Mouse (Mus musculus): ENCODE data around the gene Slc45a2.

Slc45a2 gene

GRCm38 (mm10) chr15:11004646-11005045 lies 4.1 kb downstream of the Slc45a2 start:
- DNase-seq (ENCODE audit: low spot score in 2 of 2), result no peak

- DNase-seq (ENCODE audit: low spot score in 2 of 2), result no peak
Measured at GRCm38 (mm10) chr15:11008756-11009155, 8.2 kb downstream of the Slc45a2 start.

GRCm38 (mm10) chr15:11010976-11011548 lies 10.5 kb downstream of the Slc45a2 start:
- DNase-seq (ENCODE audit: low spot score in 2 of 2), result no peak

- no peak for DNase-seq (ENCODE audit: low spot score in 2 of 2)
Measured at GRCm38 (mm10) chr15:11014931-11015330, 14.4 kb downstream of the Slc45a2 start.

- DNase-seq (ENCODE audit: low spot score in 2 of 2), result no peak
Measured at GRCm38 (mm10) chr15:11026801-11027561, 26.5 kb downstream of the Slc45a2 start.

GRCm38 (mm10) chr15:11030188-11030587 lies 29.7 kb downstream of the Slc45a2 start:
- DNase-seq (ENCODE audit: low spot score in 2 of 2), result no peak

GRCm38 (mm10) chr15:11035947-11036474 lies 35.5 kb downstream of the Slc45a2 start:
- DNase-seq (ENCODE audit: low spot score in 2 of 2), result no peak

- DNase-seq (ENCODE audit: low spot score in 2 of 2), result peak in 1 of 2 experiments; percentile 19
Measured at GRCm38 (mm10) chr15:11036535-11037375, 36.2 kb downstream of the Slc45a2 start.

GRCm38 (mm10) chr15:11037376-11037695 lies 36.8 kb downstream of the Slc45a2 start:
- no peak for DNase-seq (ENCODE audit: low spot score in 2 of 2)

GRCm38 (mm10) chr15:11037711-11038110 lies 37.2 kb downstream of the Slc45a2 start, which contains the start of gene Rxfp3:
Gene Rxfp3, minus strand, starts transcription at chr15:11037991.
- no peak for DNase-seq (ENCODE audit: low spot score in 2 of 2)

- DNase-seq (ENCODE audit: low spot score in 2 of 2), result peak; percentile 32 to 64
Measured at GRCm38 (mm10) chr15:11038476-11038875, 38.0 kb downstream of the Slc45a2 start.

GRCm38 (mm10) chr15:11040067-11040466 lies 39.5 kb downstream of the Slc45a2 start:
- DNase-seq (ENCODE audit: low spot score in 2 of 2), result no peak

- no peak for DNase-seq (ENCODE audit: low spot score in 2 of 2)
Measured at GRCm38 (mm10) chr15:11041229-11041628, 40.7 kb downstream of the Slc45a2 start.

GRCm38 (mm10) chr15:11042828-11043227 lies 42.3 kb downstream of the Slc45a2 start:
- DNase-seq (ENCODE audit: low spot score in 2 of 2), result no peak

GRCm38 (mm10) chr15:11053678-11054439 lies 53.3 kb downstream of the Slc45a2 start:
- DNase-seq (ENCODE audit: low spot score in 2 of 2), result no peak

- no peak for DNase-seq (ENCODE audit: low spot score in 2 of 2)
Measured at GRCm38 (mm10) chr15:11054440-11055080, 54.0 kb downstream of the Slc45a2 start.

- DNase-seq (ENCODE audit: low spot score in 2 of 2), result no peak
Measured at GRCm38 (mm10) chr15:11062903-11063302, 62.4 kb downstream of the Slc45a2 start.

GRCm38 (mm10) chr15:11064160-11064557 lies 63.6 kb downstream of the Slc45a2 start:
- no peak for DNase-seq (ENCODE audit: low spot score in 2 of 2)

- peak in 1 of 2 experiments; percentile 28 for DNase-seq (ENCODE audit: low spot score in 2 of 2)
Measured at GRCm38 (mm10) chr15:11064558-11065411, 64.3 kb downstream of the Slc45a2 start, which contains the start of gene Adamts12. Gene Adamts12, plus strand, starts transcription at chr15:11064790.

Data from cerebellum, postnatal 4 days (tissue).